Mouse (Mus musculus): ENCODE results near the gene Zbtb7b.

The Zbtb7b gene

GRCm38 (mm10) chr3:89332476-89332875 is 62.1 kb downstream of the Zbtb7b start:
- DNase-seq = no peak

- DNase-seq = no peak
Observed at GRCm38 (mm10) chr3:89332013-89332412, 62.6 kb downstream of the Zbtb7b start.

DNA sequence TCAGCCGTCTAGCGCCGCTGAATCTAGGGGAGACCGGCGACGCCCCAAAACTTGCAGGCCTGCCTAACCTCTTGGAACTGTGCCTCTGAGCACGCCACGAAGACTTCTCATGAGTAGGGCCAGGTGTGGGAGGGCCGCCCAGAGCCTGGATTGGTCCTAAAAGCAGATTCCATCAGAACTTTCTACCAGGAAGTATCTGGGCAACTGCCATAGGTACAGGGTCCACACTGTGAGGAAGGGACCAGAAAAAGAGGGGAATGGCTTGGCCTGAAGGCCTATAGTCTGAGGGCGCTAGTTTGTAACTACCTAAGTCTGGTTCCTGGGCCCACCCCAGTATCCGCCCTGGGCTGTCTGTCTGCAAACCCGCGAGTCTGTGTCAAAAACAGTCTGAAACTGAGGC is 63.0 kb downstream of the Zbtb7b start:
- DNase-seq = no peak

- DNase-seq = no peak
Observed at GRCm38 (mm10) chr3:89330948-89331347, 63.6 kb downstream of the Zbtb7b start.

DNA sequence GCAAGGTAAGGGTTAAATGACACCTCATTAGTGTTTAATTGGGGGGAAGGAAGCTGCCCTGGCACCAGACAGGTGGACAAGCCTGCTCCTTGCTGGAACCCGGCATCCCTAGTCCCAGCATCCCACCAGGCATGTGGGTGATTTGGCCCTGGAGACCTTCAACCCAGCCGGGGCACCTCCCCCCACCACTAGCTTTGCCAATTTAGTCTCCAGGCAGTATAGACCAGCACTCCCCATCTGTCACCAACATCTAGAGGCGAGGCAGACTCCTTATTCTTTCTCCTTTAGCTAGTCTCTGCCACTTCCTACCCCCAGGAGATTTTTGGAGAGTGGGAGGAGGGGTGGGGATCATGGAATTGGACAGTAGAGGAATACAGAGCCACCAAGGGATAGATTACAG is 64.2 kb downstream of the Zbtb7b start:
- no peak for DNase-seq

DNA sequence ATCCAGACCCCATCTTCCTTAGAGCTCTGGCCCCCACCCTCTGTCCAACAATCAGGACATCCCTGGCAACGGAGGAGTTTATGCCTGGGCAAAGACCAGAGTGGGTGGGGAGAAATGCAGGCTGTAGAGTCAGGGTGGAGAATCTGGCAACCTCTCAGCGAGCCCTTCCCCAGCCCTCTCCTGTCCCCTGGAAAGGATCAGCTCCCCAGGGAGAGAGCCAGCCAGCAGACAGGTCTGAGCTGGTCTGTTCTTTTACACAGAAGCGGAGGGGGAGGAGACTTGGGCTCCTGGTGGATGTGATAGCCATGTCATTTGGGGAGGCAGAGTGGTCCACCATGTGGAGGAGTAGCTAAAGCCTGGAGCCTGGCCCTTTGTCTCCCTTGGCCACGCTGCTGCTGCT is 66.0 kb downstream of the Zbtb7b start:
- no peak for DNase-seq

Measured in thymus, postnatal 25 days (tissue).